Comparison of ENCODE assay signal across 9 mouse cellular contexts in the genomic region with DNA sequence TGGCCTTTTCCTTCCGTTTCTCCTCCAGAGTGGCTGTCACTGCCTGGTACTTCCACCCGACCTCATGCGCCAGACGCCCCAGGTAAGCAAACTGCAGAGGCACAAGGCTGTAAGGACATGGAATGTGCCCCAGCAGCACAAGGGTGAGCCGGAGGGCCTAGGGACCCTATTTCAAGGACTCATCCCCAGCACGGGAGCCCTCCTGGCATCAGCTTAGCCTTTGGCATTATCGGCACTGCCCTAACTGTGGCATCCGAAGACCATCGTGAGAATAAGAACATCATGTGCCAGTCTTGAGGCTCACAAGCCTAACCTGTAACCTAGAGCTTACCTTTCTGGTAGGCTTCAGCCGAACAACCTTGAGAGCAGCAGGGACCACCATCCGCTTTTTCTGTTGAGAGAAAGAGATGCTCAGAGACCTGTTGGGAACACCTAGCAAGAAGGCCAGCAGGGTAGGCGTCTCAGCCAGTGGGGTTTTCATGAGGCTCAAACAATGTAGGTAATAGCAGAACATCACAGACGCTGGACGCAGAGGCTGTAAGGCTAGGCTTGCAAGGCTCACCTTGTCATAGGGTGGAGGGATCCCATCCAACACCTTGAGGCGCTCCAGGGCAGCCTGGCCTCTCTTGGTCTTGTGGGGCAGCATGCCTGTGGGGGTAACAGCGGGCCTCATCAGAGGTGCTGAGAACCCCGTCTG. TPM values are rescaled to one million over a fixed set of nuclear protein-coding genes. Genes with fewer than 3 reads are reported as not detected.
DNase-seq lines count a peak whose midpoint lies in the region; ATAC-seq and TF ChIP-seq lines count a peak whose summit lies in the region.
"Had no signal": no experiment of that assay in that cellular context is flagged by ENCODE, and none has a peak within 500 bp of the region (broad histone marks: within the 10 kb centered on the region; RNA-seq: fewer than 3 reads in every experiment).

No protein-coding gene starts in this region.

- peak; percentile 54 for DNase-seq in cerebellum, adult 11-12 months
- DNase-seq in cerebellum, postnatal 14 days: no peak
- no peak for DNase-seq in spleen, adult 2 months (ENCODE audit: low read depth in 1 of 2, low spot score in 2 of 2)
- DNase-seq in spleen, postnatal 14 days (ENCODE audit: low spot score in 2 of 2): no peak
- DNase-seq in liver, embryonic 13.5 days: no peak
- DNase-seq in c-Kit-positive CD71-positive TER-119-positive erythroid progenitor cells, embryonic 14.5 days (ENCODE audit: low spot score): no peak
- DNase-seq in left cerebral cortex, adult 18-20 months (ENCODE audit: low spot score in 2 of 2): no peak
- no peak for DNase-seq in testis, postnatal 14 days (ENCODE audit: low spot score)

- ATAC-seq in liver, embryonic 13.5 days (ENCODE audit: low read depth): no peak

- no peaks in the 10 kb centered on the region for H3K9me3 ChIP-seq in liver, embryonic 13.5 days (replicated peaks)

- peaks cover 35% of the 10 kb centered on the region for H3K36me3 ChIP-seq in spleen, adult 2 months (ENCODE audit: control insufficient read depth, insufficient read depth, low read length)
- H3K36me3 ChIP-seq in liver, embryonic 13.5 days: peaks cover 58% of the 10 kb centered on the region

- no peak for TF ChIP-seq CTCF in spleen, adult 2 months (IDR thresholded peaks at IDR 0.05; ENCODE audit: extremely low read depth, insufficient read depth, insufficient read length, insufficient replicate concordance)

- no peak overlapping the region for H3K4me3 ChIP-seq in spleen, adult 2 months (ENCODE audit: extremely low read depth, insufficient read depth, insufficient read length)
- peak overlapping the region; percentile 82 for H3K4me3 ChIP-seq in liver, embryonic 13.5 days (replicated peaks)

- H3K9ac ChIP-seq in liver, embryonic 13.5 days: peak overlapping the region; percentile 95

- no peak for TF ChIP-seq POLR2A in spleen, adult 2 months (IDR thresholded peaks at IDR 0.05; ENCODE audit: low read depth, low read length)

- 0 out of 2 replicates have a peak overlapping the region, but pooled peaks have one; percentile 14 for H3K27ac ChIP-seq in spleen, adult 2 months (ENCODE audit: insufficient read depth, low read length)
- H3K27ac ChIP-seq in liver, embryonic 13.5 days: peak overlapping the region; percentile 94

- 89% methylated on average over 17 of the region's 17 CpGs for WGBS in spleen, adult 2 months
- WGBS in liver, embryonic 13.5 days (ENCODE audit: insufficient replicate concordance): 53% methylated on average over 17 of the region's 17 CpGs

- H3K27me3 ChIP-seq in spleen, adult 2 months (ENCODE audit: control insufficient read depth, insufficient read depth, low read length): no peaks in the 10 kb centered on the region
- H3K27me3 ChIP-seq in liver, embryonic 13.5 days: no peaks in the 10 kb centered on the region

- peaks cover 3% of the 10 kb centered on the region; the same call in 1 of the 2 replicates for H3K4me1 ChIP-seq in spleen, adult 2 months (ENCODE audit: control insufficient read depth, insufficient read depth, insufficient read length)
- H3K4me1 ChIP-seq in liver, embryonic 13.5 days (replicated peaks): peaks cover 79% of the 10 kb centered on the region

- H3K4me2 ChIP-seq in liver, embryonic 13.5 days: peak overlapping the region; percentile 94

RNA-seq across cellular contexts. Expression of a gene that starts 2.1 kb away (rescaled TPM):
- polyA plus RNA-seq in spleen, adult 2 months (2012; rRNA removed): 273 and 325 TPM in 2 replicates
- polyA plus RNA-seq in liver, embryonic 13.5 days (2015; fragmentation: Nextera tagmentation; extraction: Ambion mirVana): 1,277 and 1,372 TPM in 2 replicates
- total RNA-seq in left cerebral cortex, adult 18-20 months (2021): 100 to 1,000 TPM; 474 to 479 TPM

RNA-seq across cellular contexts. Expression of a gene that starts 2.3 kb away (rescaled TPM):
- 1,860 and 2,797 TPM in 2 replicates for polyA plus RNA-seq in spleen, adult 2 months (2012; rRNA removed)
- 972 and 1,063 TPM in 2 replicates for polyA plus RNA-seq in liver, embryonic 13.5 days (2015; fragmentation: Nextera tagmentation; extraction: Ambion mirVana)
- total RNA-seq in left cerebral cortex, adult 18-20 months (2021): 100 to 1,000 TPM; 712 to 811 TPM

RNA-seq across cellular contexts. Expression of a gene that starts 9.7 kb away (rescaled TPM):
- polyA plus RNA-seq in spleen, adult 2 months (2012; rRNA removed): 0.28 and 0.70 TPM in 2 replicates
- 0.12 and 0.37 TPM in 2 replicates for polyA plus RNA-seq in liver, embryonic 13.5 days (2015; fragmentation: Nextera tagmentation; extraction: Ambion mirVana)
- not detected for total RNA-seq in left cerebral cortex, adult 18-20 months (2021)
- total RNA-seq: left cerebral cortex, postnatal 10 days had no signal

RNA-seq across cellular contexts. Expression of a gene that starts 9.9 kb away (rescaled TPM):
- 183 and 197 TPM in 2 replicates for polyA plus RNA-seq in spleen, adult 2 months (2012; rRNA removed)
- polyA plus RNA-seq in liver, embryonic 13.5 days (2015; fragmentation: Nextera tagmentation; extraction: Ambion mirVana): 4.5 and 5.4 TPM in 2 replicates
- 1 to 10 TPM; 8.4 to 9.7 TPM for total RNA-seq in left cerebral cortex, adult 18-20 months (2021)

RNA-seq across cellular contexts. Expression of a gene that starts 22.6 kb away (rescaled TPM):
- 64.4 and 75.4 TPM in 2 replicates for polyA plus RNA-seq in spleen, adult 2 months (2012; rRNA removed)
- 29.2 and 31.9 TPM in 2 replicates for polyA plus RNA-seq in liver, embryonic 13.5 days (2015; fragmentation: Nextera tagmentation; extraction: Ambion mirVana)
- 10 to 100 TPM; 19.6 to 20.1 TPM for total RNA-seq in left cerebral cortex, adult 18-20 months (2021)
